Mouse (Mus musculus) olfactory bulb, adult 2 months (tissue): ENCODE results near the gene Gm9887. TPM values are rescaled to one million over a fixed set of nuclear protein-coding genes. Genes with fewer than 3 reads are reported as not detected.
A peak's percentile ranks its signal among the peaks of the same experiment; 100 is the strongest.

Experiments
- H3K27ac ChIP-seq: fragments of 200-500 bp; 2 replicates; pipeline ENCODE4 v1.5.1; 2012; ENCODE audit warnings: low read depth, low read length; ENCODE audit not compliant: insufficient read depth
- H3K4me1 ChIP-seq: fragments of 200-500 bp; 2 replicates; pipeline ENCODE4 v1.6.1; 2012; ENCODE audit warnings: low read length; ENCODE audit not compliant: control insufficient read depth, insufficient read depth
- H3K4me3 ChIP-seq: fragments of 200-500 bp; 2 replicates; pipeline ENCODE4 v1.5.1; 2012; ENCODE audit warnings: mild to moderate bottlenecking, low read depth, low read length, moderate library complexity; ENCODE audit not compliant: insufficient read depth
- CTCF ChIP-seq: fragments of 200-500 bp; IDR thresholded peaks from 2 replicates; pipeline ENCODE4 v1.5.1; 2012; ENCODE audit warnings: low read depth, mild to moderate bottlenecking, low read length, moderate library complexity; ENCODE audit not compliant: insufficient read depth
- POLR2A ChIP-seq: fragments of 200-500 bp; IDR thresholded peaks from 2 replicates; pipeline ENCODE4 v1.6.1; 2012; ENCODE audit warnings: mild to moderate bottlenecking, low read depth, low read length, moderate library complexity; ENCODE audit not compliant: insufficient read depth
- WGBS: fragments of 180-500 bp; shearing (Covaris S2); methylation state at CpG from one replicate; pipeline ENCODE4 v1.1.7; 2018; 5-methylcytosine and 5-hydroxymethylcytosine counted together
- polyA plus RNA-seq: library from polyadenylated mRNA; stranded (reverse); fragments of >200 nt; gene quantifications from 2 replicates; pipeline ENCODE4 v1.2.4, GENCODE M21; 2012; ENCODE audit warnings: low replicate concordance; ENCODE audit not compliant: missing spikeins, insufficient read depth, insufficient read length

Gene Gm9887
- polyA plus RNA-seq: not detected in 2 replicates

DNA sequence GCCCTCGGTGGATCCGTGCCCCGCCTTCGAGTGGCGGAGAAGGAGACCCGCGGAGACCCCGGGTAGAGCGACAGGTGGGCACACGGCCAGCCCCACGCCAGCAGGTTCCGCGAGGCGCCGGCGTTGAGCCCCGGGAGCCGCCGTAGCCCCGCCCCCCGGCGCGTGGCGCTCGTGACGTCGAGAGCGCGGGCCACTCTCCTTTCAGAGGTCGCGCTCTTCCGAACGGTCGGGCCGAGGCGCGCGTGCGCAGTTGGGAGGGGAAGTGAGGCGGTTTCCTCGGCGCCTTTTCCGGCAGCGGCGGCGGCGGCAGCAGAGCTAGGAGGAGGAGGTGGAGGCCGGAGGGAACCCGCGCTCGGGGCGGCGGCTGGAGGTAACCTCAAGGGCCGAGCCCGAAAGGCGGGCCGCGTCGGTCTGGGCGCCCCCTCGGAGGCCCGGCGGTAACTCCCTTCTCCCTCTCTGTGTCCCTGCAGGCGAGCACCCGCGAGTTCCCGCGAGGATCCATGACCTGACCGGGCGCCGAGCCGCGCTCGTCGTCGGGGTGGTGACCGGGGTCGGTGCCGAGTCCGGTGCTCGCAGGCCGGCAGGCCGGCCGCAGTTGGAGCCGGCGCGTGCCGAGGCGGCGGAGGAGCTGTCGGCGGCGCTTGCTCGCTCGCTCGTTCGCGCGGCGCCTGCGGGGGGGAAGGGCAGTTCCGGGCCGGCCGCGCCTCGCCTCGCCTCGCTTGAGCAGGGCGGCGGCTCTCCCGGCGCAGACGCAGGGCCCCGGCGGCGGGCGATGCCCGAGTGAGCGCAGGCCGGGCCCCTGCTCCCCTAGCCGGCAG lies at the start of gene Gm9887, which contains the start of gene Arf6:
Gene Gm9887, minus strand, starts transcription at position 605 of the 818 bp plus-strand sequence.
Gene Arf6, plus strand, starts transcription at position 297 of the 818 bp plus-strand sequence.
- TF ChIP-seq POLR2A (peak; percentile 62), CTCF (no peak)
- Histone ChIP-seq H3K27ac (peak within 1 kb of the TSS; percentile 62), H3K4me1 (peaks cover 13% of the 10 kb centered on the region), H3K4me3 (peak within 1 kb of the TSS; percentile 67)
- under 1% methylated on average over 121 of the region's 121 CpGs for WGBS

- Histone ChIP-seq H3K4me1 (peaks cover 6% of the 10 kb centered on the region; the same call in 1 of the 2 replicates), H3K4me3 (no peak overlapping the region), H3K27ac (no peak overlapping the region)
- TF ChIP-seq POLR2A (no peak), CTCF (no peak)
- 74% methylated on average over 3 of the region's 3 CpGs for WGBS
Observed at GRCm38 (mm10) chr12:69420716-69421115, 48.5 kb upstream of the Gm9887 start.

DNA sequence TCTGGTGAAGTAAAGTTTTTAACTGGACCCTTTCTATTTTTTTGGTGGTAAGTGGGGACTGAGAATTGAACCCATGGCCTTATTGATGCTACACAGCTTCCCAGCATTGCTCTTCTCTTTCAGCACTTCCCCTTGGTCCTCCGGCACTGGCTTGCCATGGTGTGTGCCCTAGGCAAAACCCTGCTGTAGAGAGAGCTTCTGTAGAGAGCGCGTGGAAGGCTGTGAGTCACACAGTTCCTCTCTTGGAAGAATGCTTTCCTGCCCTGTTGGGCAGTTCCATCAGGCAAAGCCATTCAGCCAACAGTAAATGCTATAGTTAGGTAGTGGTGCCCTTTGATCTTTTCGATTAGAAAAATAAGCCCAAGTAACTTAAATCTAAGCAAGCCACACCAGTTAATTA lies 47.3 kb upstream of the Gm9887 start:
- no peak for TF ChIP-seq CTCF
- TF ChIP-seq POLR2A: no peak
- H3K4me1 ChIP-seq: peaks cover 6% of the 10 kb centered on the region; the same call in 1 of the 2 replicates
- no peak overlapping the region for H3K4me3 ChIP-seq
- 60% methylated on average over 4 of the region's 4 CpGs for WGBS
- H3K27ac ChIP-seq: no peak overlapping the region

GRCm38 (mm10) chr12:69419017-69419605 lies 46.9 kb upstream of the Gm9887 start:
- peaks cover 6% of the 10 kb centered on the region; the same call in 1 of the 2 replicates for H3K4me1 ChIP-seq
- no peak overlapping the region for H3K27ac ChIP-seq
- 53% methylated on average over 14 of the region's 14 CpGs for whole genome bisulfite sequencing
- H3K4me3 ChIP-seq: no peak overlapping the region
- TF ChIP-seq POLR2A (no peak), CTCF (no peak)

DNA sequence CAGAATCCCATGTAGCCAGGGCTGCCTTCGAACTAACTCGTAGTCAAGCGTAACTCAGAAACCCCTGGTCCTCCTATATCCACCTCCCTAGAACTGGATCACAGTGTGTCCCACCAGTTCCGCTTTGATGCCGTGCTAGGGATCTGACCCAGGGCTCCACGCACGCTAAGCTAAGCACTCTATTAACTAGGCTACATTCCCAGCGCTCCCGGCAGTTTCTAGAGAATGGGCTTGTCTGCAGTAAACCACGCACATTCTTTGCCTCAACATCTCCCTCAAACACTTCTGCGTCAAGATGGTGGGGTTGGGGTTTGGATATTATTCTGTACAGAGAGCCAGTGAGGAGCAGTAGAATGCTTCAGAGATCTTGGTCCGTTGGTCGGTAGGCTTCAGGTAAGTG lies 46.3 kb upstream of the Gm9887 start:
- WGBS: 86% methylated on average over 13 of the region's 13 CpGs
- Histone ChIP-seq H3K4me1 (peaks cover 6% of the 10 kb centered on the region; the same call in 1 of the 2 replicates), H3K4me3 (no peak overlapping the region), H3K27ac (no peak overlapping the region)
- no peak for TF ChIP-seq CTCF
- TF ChIP-seq POLR2A: no peak

DNA sequence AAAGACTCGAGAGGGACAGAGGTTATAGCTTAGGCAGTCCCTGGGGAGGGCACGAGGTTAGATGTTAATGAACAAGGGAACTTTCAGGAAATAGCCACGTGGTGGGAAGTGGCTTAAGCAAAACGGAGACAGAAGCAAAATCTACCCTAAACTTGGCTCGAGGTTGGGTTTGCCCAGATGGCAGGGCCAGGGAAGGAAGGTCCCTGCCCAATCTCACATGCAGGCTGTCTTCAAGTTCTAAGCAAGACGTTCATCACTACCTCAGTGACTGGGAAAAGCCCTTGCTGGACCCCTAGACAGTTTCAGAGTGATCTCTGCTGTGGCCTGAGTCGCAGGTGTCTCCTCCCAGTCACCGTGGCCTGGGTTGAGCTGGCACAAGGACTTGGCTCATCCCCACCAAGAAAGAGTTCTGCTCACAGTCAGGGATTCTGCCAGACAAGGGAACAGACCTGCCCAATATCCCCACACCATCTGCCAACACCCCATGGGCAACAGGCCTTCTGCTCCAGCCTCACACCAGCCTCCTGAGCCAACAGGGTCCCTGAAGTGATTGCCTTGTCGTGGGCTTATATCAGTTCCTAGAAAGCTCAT lies 45.5 kb upstream of the Gm9887 start:
- Histone ChIP-seq H3K27ac (no peak overlapping the region), H3K4me3 (no peak overlapping the region), H3K4me1 (peaks cover 6% of the 10 kb centered on the region; the same call in 1 of the 2 replicates)
- WGBS: 67% methylated on average over 9 of the region's 9 CpGs
- TF ChIP-seq POLR2A (no peak), CTCF (no peak)

GRCm38 (mm10) chr12:69416793-69417192 lies 44.5 kb upstream of the Gm9887 start:
- 60% methylated on average over 7 of the region's 7 CpGs for WGBS

DNA sequence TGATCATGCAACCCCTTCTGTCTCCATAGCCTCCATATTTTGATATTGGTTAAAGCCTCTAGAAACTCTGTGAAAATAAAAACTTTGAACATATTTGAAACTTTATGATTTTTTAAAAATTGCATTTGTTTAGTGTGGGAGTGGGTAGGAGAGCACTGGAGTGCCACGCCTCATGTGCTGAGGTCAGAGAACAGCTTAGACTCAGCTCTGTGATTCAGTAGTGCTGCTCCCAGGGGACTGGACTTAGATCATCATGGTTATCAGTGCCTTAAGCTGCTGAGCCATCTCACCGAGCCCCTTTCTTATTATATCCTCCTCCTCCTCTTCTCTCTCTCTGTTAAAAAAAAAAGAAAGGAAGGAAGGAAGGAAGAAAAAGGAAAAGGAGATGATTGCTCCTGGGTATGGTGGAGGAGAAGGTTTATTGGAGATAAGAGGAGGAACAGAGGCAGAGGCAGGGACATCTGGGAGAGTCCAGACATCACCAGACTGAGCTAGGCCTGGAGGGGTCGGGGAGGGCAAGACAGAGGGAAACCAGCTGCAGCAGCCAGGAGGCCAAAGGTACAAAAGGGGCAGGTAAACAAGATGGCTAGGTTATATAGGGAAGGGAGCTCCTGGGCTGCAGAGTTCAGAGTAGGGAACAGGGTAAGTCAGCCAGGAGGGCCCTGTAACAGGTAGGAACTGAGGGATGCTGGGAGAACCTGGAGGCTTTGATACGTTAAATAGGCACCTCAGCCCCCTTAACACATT lies 42.7 kb upstream of the Gm9887 start:
- TF ChIP-seq POLR2A (no peak), CTCF (no peak)
- Histone ChIP-seq H3K27ac (no peak overlapping the region), H3K4me1 (peaks cover 6% of the 10 kb centered on the region; the same call in 1 of the 2 replicates), H3K4me3 (no peak overlapping the region)
- 86% methylated on average over 4 of the region's 4 CpGs for WGBS

More at GRCm38 (mm10) chr12:69416793-69417192, 44.5 kb upstream of the Gm9887 start:
- Histone ChIP-seq H3K27ac (no peak overlapping the region), H3K4me1 (peaks cover 6% of the 10 kb centered on the region; the same call in 1 of the 2 replicates), H3K4me3 (no peak overlapping the region)
- TF ChIP-seq POLR2A: no peak
- no peak for TF ChIP-seq CTCF
